Mouse (Mus musculus): ENCODE data around the gene Rfx3. TPM values are rescaled to one million over a fixed set of nuclear protein-coding genes. Genes with fewer than 3 reads are reported as not detected.

The Rfx3 gene
- total and polyA plus RNA-seq, 3 experiments = 0.76 to 1.4 (median 1.2) TPM

DNA sequence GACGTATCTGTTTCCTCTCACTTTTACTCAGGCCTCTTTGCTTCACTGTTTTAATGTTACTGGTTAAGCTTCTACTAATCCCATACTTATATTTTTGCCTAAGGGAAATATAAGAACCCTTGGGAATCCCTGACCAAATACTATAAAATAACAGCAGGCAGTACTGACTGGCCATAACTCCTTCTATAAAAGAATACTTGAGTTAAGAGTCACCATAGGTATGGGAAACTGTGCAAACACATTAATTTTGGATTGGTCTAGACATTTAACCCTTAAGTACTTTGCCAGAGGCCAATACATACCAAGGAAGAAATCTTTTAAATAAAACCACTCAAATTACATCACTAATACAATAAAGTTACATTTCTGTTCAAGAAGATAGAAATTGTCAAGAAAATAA, 6.8 kb downstream of the Rfx3 start:
- Histone ChIP-seq H3K4me1 (ENCODE audit: control insufficient read depth in 1 of 2, insufficient read depth in 2 of 2) (peaks cover 0 to 7% of the 10 kb centered on the region in 2 experiments; a peak in 2 of 4 replicates), H3K9ac (ENCODE audit: insufficient read depth, low read depth) (no peak overlapping the region), H3K4me2 (ENCODE audit: insufficient read depth, low read depth, poor library complexity, severe bottlenecking) (no peak overlapping the region), H3K27me3 (replicated peaks) (no peaks in the 10 kb centered on the region), H3K36me3 (replicated peaks in 1 of 2; ENCODE audit: control insufficient read depth in 1 of 2, insufficient read depth in 1 of 2, low read length in 1 of 2) (no peaks in the 10 kb centered on the region), H3K27ac (ENCODE audit: insufficient read depth, low read depth) (no peak overlapping the region), H3K4me3 (replicated peaks in 1 of 3; ENCODE audit: low read depth in 2 of 3, low read length in 2 of 3, poor library complexity in 1 of 3) (no peak overlapping the region), H3K79me2 (replicated peaks; ENCODE audit: control insufficient read depth, extremely low read depth, insufficient read depth, poor library complexity, severe bottlenecking) (no peaks in the 10 kb centered on the region), H3K9me3 (replicated peaks; ENCODE audit: low read length) (no peaks in the 10 kb centered on the region)
- DNase-seq (ENCODE audit: extremely low read depth) = no peak
- TF ChIP-seq JUN (IDR thresholded peaks at IDR 0.05; ENCODE audit: insufficient read depth, low read depth, low read length) = no peak
- TF ChIP-seq USF2 (conservative IDR thresholded peaks at IDR 0.05; ENCODE audit: low read depth, low read length) = no peak
- in situ Hi-C loops (cut with MboI; ENCODE audit: low pct_ligation_motif_present, low pct_unique_long_range_greater_than_20kb, low sequenced_read_pairs) (no loop called here), dilution Hi-C loops (cut with MboI; ENCODE audit: extremely low pct_ligation_motif_present, extremely low pct_unique_long_range_greater_than_20kb, low sequenced_read_pairs) (no loop called here)

DNA sequence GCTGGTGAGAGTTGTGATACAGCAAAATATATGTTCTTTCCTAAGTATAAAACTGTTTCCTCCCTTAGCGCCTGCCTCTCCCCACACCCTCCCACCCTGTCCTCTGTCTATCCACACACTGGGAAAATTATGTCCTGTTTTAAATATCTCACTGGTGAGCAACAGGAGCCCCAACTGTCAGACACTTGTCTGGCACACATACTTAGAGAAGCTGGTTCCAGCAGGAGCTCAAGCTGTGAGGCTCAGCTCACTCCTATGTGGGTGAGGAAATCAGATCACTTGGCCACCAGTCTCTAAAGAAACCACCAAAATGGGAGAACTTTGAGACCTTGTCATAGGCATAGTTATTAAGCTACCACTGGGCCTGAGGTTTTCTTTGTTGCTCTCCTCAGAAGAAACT, 7.5 kb downstream of the Rfx3 start:
- no peak for TF ChIP-seq ZKSCAN1 (IDR thresholded peaks at IDR 0.05; ENCODE audit: borderline replicate concordance, low read depth, low read length)
- no peaks in the 10 kb centered on the region for H3K79me2 ChIP-seq (replicated peaks; ENCODE audit: control insufficient read depth, extremely low read depth, insufficient read depth, poor library complexity, severe bottlenecking)
- no peak overlapping the region for H3K4me3 ChIP-seq (replicated peaks in 1 of 3; ENCODE audit: low read depth in 2 of 3, low read length in 2 of 3, poor library complexity in 1 of 3)
- dilution Hi-C loops (cut with MboI; ENCODE audit: extremely low pct_ligation_motif_present, extremely low pct_unique_long_range_greater_than_20kb, low sequenced_read_pairs) (no loop called here), in situ Hi-C loops (cut with MboI; ENCODE audit: low pct_ligation_motif_present, low pct_unique_long_range_greater_than_20kb, low sequenced_read_pairs) (no loop called here)
- H3K4me1 ChIP-seq (ENCODE audit: control insufficient read depth in 1 of 2, insufficient read depth in 2 of 2) = peaks cover 0 to 7% of the 10 kb centered on the region in 2 experiments; a peak in 2 of 4 replicates
- H3K9ac ChIP-seq (ENCODE audit: insufficient read depth, low read depth) = no peak overlapping the region
- no peaks in the 10 kb centered on the region for H3K36me3 ChIP-seq (replicated peaks in 1 of 2; ENCODE audit: control insufficient read depth in 1 of 2, insufficient read depth in 1 of 2, low read length in 1 of 2)
- H3K9me3 ChIP-seq (replicated peaks; ENCODE audit: low read length) = no peaks in the 10 kb centered on the region
- H3K27ac ChIP-seq (ENCODE audit: insufficient read depth, low read depth) = no peak overlapping the region
- H3K27me3 ChIP-seq (replicated peaks) = no peaks in the 10 kb centered on the region
- H3K4me2 ChIP-seq (ENCODE audit: insufficient read depth, low read depth, poor library complexity, severe bottlenecking) = no peak overlapping the region
- DNase-seq (ENCODE audit: extremely low read depth) = no peak

DNA sequence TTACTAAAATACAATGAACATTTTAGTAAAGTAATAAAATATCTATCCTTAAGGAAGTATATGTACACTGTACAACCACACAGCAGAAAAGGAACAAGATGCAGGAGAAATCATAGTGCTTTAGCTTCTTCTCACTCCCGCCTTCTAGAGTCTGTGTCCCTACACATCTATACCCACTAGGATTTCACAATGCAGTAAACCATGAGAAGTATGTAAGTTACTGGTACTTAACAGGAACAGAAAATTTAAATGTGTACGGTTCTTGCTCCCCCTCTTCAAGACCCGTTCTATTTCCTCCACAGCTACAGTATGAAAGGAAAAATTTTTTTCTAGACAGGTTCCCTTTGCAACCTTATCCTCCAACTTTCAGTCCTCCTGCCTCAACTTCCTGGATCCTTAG, 8.3 kb downstream of the Rfx3 start:
- dilution Hi-C loops (cut with MboI; ENCODE audit: extremely low pct_ligation_motif_present, extremely low pct_unique_long_range_greater_than_20kb, low sequenced_read_pairs) = no loop called here
- no peaks in the 10 kb centered on the region for H3K79me2 ChIP-seq (replicated peaks; ENCODE audit: control insufficient read depth, extremely low read depth, insufficient read depth, poor library complexity, severe bottlenecking)
- in situ Hi-C loops (cut with MboI; ENCODE audit: low pct_ligation_motif_present, low pct_unique_long_range_greater_than_20kb, low sequenced_read_pairs) = no loop called here
- no peak for DNase-seq (ENCODE audit: extremely low read depth)
- no peaks in the 10 kb centered on the region for H3K9me3 ChIP-seq (replicated peaks; ENCODE audit: low read length)
- peaks cover 0 to 7% of the 10 kb centered on the region in 2 experiments; a peak in 2 of 4 replicates for H3K4me1 ChIP-seq (ENCODE audit: control insufficient read depth in 1 of 2, insufficient read depth in 2 of 2)
- no peak overlapping the region for H3K4me3 ChIP-seq (replicated peaks in 1 of 3; ENCODE audit: low read depth in 2 of 3, low read length in 2 of 3, poor library complexity in 1 of 3)
- H3K27me3 ChIP-seq (replicated peaks) = no peaks in the 10 kb centered on the region
- H3K4me2 ChIP-seq (ENCODE audit: insufficient read depth, low read depth, poor library complexity, severe bottlenecking) = no peak overlapping the region
- TF ChIP-seq IRF4 (IDR thresholded peaks at IDR 0.05; ENCODE audit: low read depth, low read length) (no peak), JUND (conservative IDR thresholded peaks at IDR 0.05; ENCODE audit: low read depth, low read length) (no peak), MAZ (IDR thresholded peaks at IDR 0.05; ENCODE audit: low read depth, low read length) (no peak), ZC3H11A (IDR thresholded peaks at IDR 0.05; ENCODE audit: low read depth, low read length) (no peak), GABPA (IDR thresholded peaks at IDR 0.05; ENCODE audit: insufficient replicate concordance, low read depth, low read length) (no peak), SIN3A (IDR thresholded peaks at IDR 0.05; ENCODE audit: low read length) (no peak), NRF1 (IDR thresholded peaks at IDR 0.05; ENCODE audit: low read depth, low read length) (no peak), UBTF (IDR thresholded peaks at IDR 0.05; ENCODE audit: low read depth, low read length) (no peak), USF1 (IDR thresholded peaks at IDR 0.05; ENCODE audit: low read depth, low read length) (no peak), TCF12 (IDR thresholded peaks at IDR 0.05; ENCODE audit: low read depth, low read length) (no peak), TBP (conservative IDR thresholded peaks at IDR 0.05; ENCODE audit: low read depth, low read length) (no peak), KAT2A (IDR thresholded peaks at IDR 0.05; ENCODE audit: insufficient replicate concordance, low read length) (no peak), POLR2AphosphoS2 (IDR thresholded peaks at IDR 0.05; ENCODE audit: low read depth, low read length) (no peak)
- H3K27ac ChIP-seq (ENCODE audit: insufficient read depth, low read depth) = no peak overlapping the region
- no peak overlapping the region for H3K9ac ChIP-seq (ENCODE audit: insufficient read depth, low read depth)
- no peaks in the 10 kb centered on the region for H3K36me3 ChIP-seq (replicated peaks in 1 of 2; ENCODE audit: control insufficient read depth in 1 of 2, insufficient read depth in 1 of 2, low read length in 1 of 2)

All from CH12.LX (cell line).